Mouse (Mus musculus): ENCODE measurements at regions not wholly inside any gene's neighbourhood (a gene's known extent, or its start where the extent isn't known, plus 50 kb on each side); places are given as distances from the start of the nearest gene placed in this dataset.
A peak's percentile ranks its signal among the peaks of the same experiment; 100 is the strongest.

- ATAC-seq (ENCODE audit: insufficient read depth) (peak; percentile 79), DNase-seq (peak; percentile 47)
- Histone ChIP-seq H3K9ac (no peak overlapping the region), H3K4me3 (ENCODE audit: low read depth, low read length) (no peak overlapping the region), H3K27me3 (ENCODE audit: insufficient read depth, low read length) (no peaks in the 10 kb centered on the region), H3K4me1 (ENCODE audit: insufficient read depth) (peaks cover 4% of the 10 kb centered on the region; the same call in 1 of the 2 replicates), H3K9me3 (ENCODE audit: low read depth, low read length) (no peaks in the 10 kb centered on the region), H3K36me3 (ENCODE audit: insufficient read depth) (no peaks in the 10 kb centered on the region), H3K27ac (ENCODE audit: low read depth) (no peak overlapping the region), H3K4me2 (no peak overlapping the region)
- TF ChIP-seq CTCF (IDR thresholded peaks at IDR 0.05; ENCODE audit: low read depth), result no peak
- WGBS, result 50% methylated on average over 4 of the region's 4 CpGs
Observed at GRCm38 (mm10) chr4:9116955-9117647, 878.3 kb upstream of the Car8 start.

- Histone ChIP-seq H3K9ac (no peak overlapping the region), H3K27me3 (ENCODE audit: insufficient read depth, low read length) (no peaks in the 10 kb centered on the region), H3K36me3 (ENCODE audit: insufficient read depth) (no peaks in the 10 kb centered on the region), H3K9me3 (ENCODE audit: low read depth, low read length) (no peaks in the 10 kb centered on the region), H3K4me1 (ENCODE audit: insufficient read depth) (peaks cover 4% of the 10 kb centered on the region; the same call in 1 of the 2 replicates), H3K27ac (ENCODE audit: low read depth) (no peak overlapping the region), H3K4me2 (no peak overlapping the region), H3K4me3 (ENCODE audit: low read depth, low read length) (no peak overlapping the region)
- DNase-seq, result no peak
- TF ChIP-seq CTCF (IDR thresholded peaks at IDR 0.05; ENCODE audit: low read depth), result no peak
- 20% methylated on average over 7 of the region's 7 CpGs for WGBS
- 0 out of 2 replicates have a peak, but pooled peaks have one; percentile 32 for ATAC-seq (ENCODE audit: insufficient read depth)
Observed at GRCm38 (mm10) chr4:9115874-9116273, 877.0 kb upstream of the Car8 start.

- H3K27me3 ChIP-seq (ENCODE audit: insufficient read depth, low read length), result no peaks in the 10 kb centered on the region
- H3K36me3 ChIP-seq (ENCODE audit: insufficient read depth), result no peaks in the 10 kb centered on the region
- no peaks in the 10 kb centered on the region for H3K9me3 ChIP-seq (ENCODE audit: low read depth, low read length)
- H3K4me3 ChIP-seq (ENCODE audit: low read depth, low read length), result no peak overlapping the region
- H3K4me2 ChIP-seq, result no peak overlapping the region
- no peak overlapping the region for H3K9ac ChIP-seq
- WGBS, result 84% methylated on average over 5 of the region's 5 CpGs
- H3K27ac ChIP-seq (ENCODE audit: low read depth), result no peak overlapping the region
- no peak for ATAC-seq (ENCODE audit: insufficient read depth)
- no peak for TF ChIP-seq CTCF (IDR thresholded peaks at IDR 0.05; ENCODE audit: low read depth)
- no peak for DNase-seq
- H3K4me1 ChIP-seq (ENCODE audit: insufficient read depth), result peaks cover 4% of the 10 kb centered on the region; the same call in 1 of the 2 replicates
Observed at GRCm38 (mm10) chr4:9113982-9114381, 875.1 kb upstream of the Car8 start.

GRCm38 (mm10) chr4:9110355-9110754, 871.5 kb upstream of the Car8 start:
- no peaks in the 10 kb centered on the region for H3K36me3 ChIP-seq (ENCODE audit: insufficient read depth)
- H3K4me1 ChIP-seq (ENCODE audit: insufficient read depth), result no peaks in the 10 kb centered on the region
- ATAC-seq (ENCODE audit: insufficient read depth) (0 out of 2 replicates have a peak, but pooled peaks have one; percentile 56), DNase-seq (peak; percentile 93)
- H3K4me3 ChIP-seq (ENCODE audit: low read depth, low read length), result no peak overlapping the region
- H3K9me3 ChIP-seq (ENCODE audit: low read depth, low read length), result no peaks in the 10 kb centered on the region
- no peak for TF ChIP-seq CTCF (IDR thresholded peaks at IDR 0.05; ENCODE audit: low read depth)
- WGBS, result 38% methylated on average over 7 of the region's 7 CpGs
- H3K27ac ChIP-seq (ENCODE audit: low read depth), result no peak overlapping the region
- no peaks in the 10 kb centered on the region for H3K27me3 ChIP-seq (ENCODE audit: insufficient read depth, low read length)
- no peak overlapping the region for H3K9ac ChIP-seq
- no peak overlapping the region for H3K4me2 ChIP-seq

GRCm38 (mm10) chr4:9107295-9107694, 868.5 kb upstream of the Car8 start:
- H3K27me3 ChIP-seq (ENCODE audit: insufficient read depth, low read length), result no peaks in the 10 kb centered on the region
- 54% methylated on average over 14 of the region's 14 CpGs for WGBS
- ATAC-seq (ENCODE audit: insufficient read depth) (no peak), DNase-seq (no peak)
- no peak for TF ChIP-seq CTCF (IDR thresholded peaks at IDR 0.05; ENCODE audit: low read depth)
- no peak overlapping the region for H3K4me2 ChIP-seq
- no peak overlapping the region for H3K9ac ChIP-seq
- H3K27ac ChIP-seq (ENCODE audit: low read depth), result no peak overlapping the region
- H3K4me3 ChIP-seq (ENCODE audit: low read depth, low read length), result no peak overlapping the region
- no peaks in the 10 kb centered on the region for H3K4me1 ChIP-seq (ENCODE audit: insufficient read depth)
- H3K36me3 ChIP-seq (ENCODE audit: insufficient read depth), result no peaks in the 10 kb centered on the region
- H3K9me3 ChIP-seq (ENCODE audit: low read depth, low read length), result no peaks in the 10 kb centered on the region

- no peak for TF ChIP-seq CTCF (IDR thresholded peaks at IDR 0.05; ENCODE audit: low read depth)
- Histone ChIP-seq H3K9ac (no peak overlapping the region), H3K9me3 (ENCODE audit: low read depth, low read length) (no peaks in the 10 kb centered on the region), H3K4me3 (ENCODE audit: low read depth, low read length) (no peak overlapping the region), H3K4me1 (ENCODE audit: insufficient read depth) (no peaks in the 10 kb centered on the region), H3K4me2 (no peak overlapping the region), H3K27ac (ENCODE audit: low read depth) (no peak overlapping the region), H3K36me3 (ENCODE audit: insufficient read depth) (no peaks in the 10 kb centered on the region), H3K27me3 (ENCODE audit: insufficient read depth, low read length) (no peaks in the 10 kb centered on the region)
- DNase-seq (no peak), ATAC-seq (ENCODE audit: insufficient read depth) (no peak)
- WGBS, result 84% methylated on average over 9 of the region's 9 CpGs
Observed at GRCm38 (mm10) chr4:9106778-9107177, 867.9 kb upstream of the Car8 start.

GRCm38 (mm10) chr4:9104657-9105056, 865.8 kb upstream of the Car8 start:
- DNase-seq (no peak), ATAC-seq (ENCODE audit: insufficient read depth) (no peak)
- Histone ChIP-seq H3K27ac (ENCODE audit: low read depth) (no peak overlapping the region), H3K27me3 (ENCODE audit: insufficient read depth, low read length) (no peaks in the 10 kb centered on the region), H3K4me3 (ENCODE audit: low read depth, low read length) (no peak overlapping the region), H3K4me1 (ENCODE audit: insufficient read depth) (no peaks in the 10 kb centered on the region), H3K36me3 (ENCODE audit: insufficient read depth) (no peaks in the 10 kb centered on the region), H3K4me2 (no peak overlapping the region), H3K9me3 (ENCODE audit: low read depth, low read length) (no peaks in the 10 kb centered on the region), H3K9ac (no peak overlapping the region)
- WGBS, result 53% methylated on average over 6 of the region's 6 CpGs
- no peak for TF ChIP-seq CTCF (IDR thresholded peaks at IDR 0.05; ENCODE audit: low read depth)
